Mouse (Mus musculus) E14TG2a.4 (cell line): ENCODE data around the gene Gdf2.

Source experiments
- CTCF ChIP-seq: conservative IDR thresholded peaks from 2 replicates; pipeline ENCODE4 v1.5.1; 2014; ENCODE audit warnings: low read length
- NANOG ChIP-seq: IDR thresholded peaks from 2 replicates; pipeline ENCODE4 v1.6.1; 2014; ENCODE audit warnings: borderline replicate concordance, low read length, mixed read lengths
- POU5F1 ChIP-seq: IDR thresholded peaks from 2 replicates; pipeline ENCODE4 v1.6.1; 2014; ENCODE audit warnings: low read length, borderline replicate concordance

GRCm38 (mm10) chr14:33896628-33897300 is 44.1 kb upstream of the Gdf2 start:
- TF ChIP-seq CTCF (no peak), POU5F1 (no peak), NANOG (no peak)
